Mouse (Mus musculus): ENCODE results near the gene Gm20532. TPM values are rescaled to one million over a fixed set of nuclear protein-coding genes. Genes with fewer than 3 reads are reported as not detected.

Gm20532 gene
- polyA plus RNA-seq (2012; rRNA removed) = not detected in 2 replicates

- peak; percentile 79 for DNase-seq (ENCODE audit: low read depth)
These were observed at the start of gene Gm20532 for GRCm38 (mm10) chr2:26586294-26587043. Gm20532 (plus strand) TSS chr2:26586639.

GRCm38 (mm10) chr2:26539516-26539915 lies 46.9 kb upstream of the Gm20532 start:
- DNase-seq (ENCODE audit: low read depth) = no peak
- TF ChIP-seq POLR2A (IDR thresholded peaks at IDR 0.05; ENCODE audit: borderline replicate concordance, extremely low read depth, insufficient read depth, insufficient read length, poor library complexity, severe bottlenecking) (no peak), CTCF (IDR thresholded peaks at IDR 0.05; ENCODE audit: borderline replicate concordance, extremely low read depth, insufficient read depth, insufficient read length) (no peak)

More at GRCm38 (mm10) chr2:26586294-26587043, at the start of gene Gm20532:
- no peak for TF ChIP-seq POLR2A (IDR thresholded peaks at IDR 0.05; ENCODE audit: borderline replicate concordance, extremely low read depth, insufficient read depth, insufficient read length, poor library complexity, severe bottlenecking)
- TF ChIP-seq CTCF (IDR thresholded peaks at IDR 0.05; ENCODE audit: borderline replicate concordance, extremely low read depth, insufficient read depth, insufficient read length) = peak; percentile 83

GRCm38 (mm10) chr2:26540721-26541120 lies 45.7 kb upstream of the Gm20532 start:
- DNase-seq (ENCODE audit: low read depth) = peak; percentile 52
- no peak for TF ChIP-seq POLR2A (IDR thresholded peaks at IDR 0.05; ENCODE audit: borderline replicate concordance, extremely low read depth, insufficient read depth, insufficient read length, poor library complexity, severe bottlenecking)
- no peak for TF ChIP-seq CTCF (IDR thresholded peaks at IDR 0.05; ENCODE audit: borderline replicate concordance, extremely low read depth, insufficient read depth, insufficient read length)

- DNase-seq (ENCODE audit: low read depth) = peak; percentile 62
- TF ChIP-seq CTCF (IDR thresholded peaks at IDR 0.05; ENCODE audit: borderline replicate concordance, extremely low read depth, insufficient read depth, insufficient read length) (no peak), POLR2A (IDR thresholded peaks at IDR 0.05; ENCODE audit: borderline replicate concordance, extremely low read depth, insufficient read depth, insufficient read length, poor library complexity, severe bottlenecking) (no peak)
These were observed 45.1 kb upstream of the Gm20532 start for GRCm38 (mm10) chr2:26541258-26541910.

- no peak for DNase-seq (ENCODE audit: low read depth)
- TF ChIP-seq CTCF (IDR thresholded peaks at IDR 0.05; ENCODE audit: borderline replicate concordance, extremely low read depth, insufficient read depth, insufficient read length) = no peak
- TF ChIP-seq POLR2A (IDR thresholded peaks at IDR 0.05; ENCODE audit: borderline replicate concordance, extremely low read depth, insufficient read depth, insufficient read length, poor library complexity, severe bottlenecking) = no peak
These were observed 43.3 kb upstream of the Gm20532 start for GRCm38 (mm10) chr2:26543155-26543554.

- TF ChIP-seq POLR2A (IDR thresholded peaks at IDR 0.05; ENCODE audit: borderline replicate concordance, extremely low read depth, insufficient read depth, insufficient read length, poor library complexity, severe bottlenecking) (no peak), CTCF (IDR thresholded peaks at IDR 0.05; ENCODE audit: borderline replicate concordance, extremely low read depth, insufficient read depth, insufficient read length) (no peak)
- DNase-seq (ENCODE audit: low read depth) = no peak
These were observed 42.7 kb upstream of the Gm20532 start for GRCm38 (mm10) chr2:26543768-26544167.

- no peak for TF ChIP-seq POLR2A (IDR thresholded peaks at IDR 0.05; ENCODE audit: borderline replicate concordance, extremely low read depth, insufficient read depth, insufficient read length, poor library complexity, severe bottlenecking)
- TF ChIP-seq CTCF (IDR thresholded peaks at IDR 0.05; ENCODE audit: borderline replicate concordance, extremely low read depth, insufficient read depth, insufficient read length) = no peak
- DNase-seq (ENCODE audit: low read depth) = no peak
These were observed 42.2 kb upstream of the Gm20532 start for GRCm38 (mm10) chr2:26544265-26544664.

GRCm38 (mm10) chr2:26547481-26547880 lies 39.0 kb upstream of the Gm20532 start:
- DNase-seq (ENCODE audit: low read depth) = peak; percentile 50
- TF ChIP-seq POLR2A (IDR thresholded peaks at IDR 0.05; ENCODE audit: borderline replicate concordance, extremely low read depth, insufficient read depth, insufficient read length, poor library complexity, severe bottlenecking) (no peak), CTCF (IDR thresholded peaks at IDR 0.05; ENCODE audit: borderline replicate concordance, extremely low read depth, insufficient read depth, insufficient read length) (peak; percentile 19; the same call in 1 of the 2 replicates)

- TF ChIP-seq CTCF (IDR thresholded peaks at IDR 0.05; ENCODE audit: borderline replicate concordance, extremely low read depth, insufficient read depth, insufficient read length) = no peak
- TF ChIP-seq POLR2A (IDR thresholded peaks at IDR 0.05; ENCODE audit: borderline replicate concordance, extremely low read depth, insufficient read depth, insufficient read length, poor library complexity, severe bottlenecking) = no peak
- DNase-seq (ENCODE audit: low read depth) = no peak
These were observed 36.6 kb upstream of the Gm20532 start for GRCm38 (mm10) chr2:26549801-26550200.

GRCm38 (mm10) chr2:26550205-26550604 lies 36.2 kb upstream of the Gm20532 start:
- TF ChIP-seq POLR2A (IDR thresholded peaks at IDR 0.05; ENCODE audit: borderline replicate concordance, extremely low read depth, insufficient read depth, insufficient read length, poor library complexity, severe bottlenecking) (no peak), CTCF (IDR thresholded peaks at IDR 0.05; ENCODE audit: borderline replicate concordance, extremely low read depth, insufficient read depth, insufficient read length) (no peak)
- peak; percentile 45 for DNase-seq (ENCODE audit: low read depth)

GRCm38 (mm10) chr2:26550777-26551176 lies 35.7 kb upstream of the Gm20532 start:
- TF ChIP-seq CTCF (IDR thresholded peaks at IDR 0.05; ENCODE audit: borderline replicate concordance, extremely low read depth, insufficient read depth, insufficient read length) (no peak), POLR2A (IDR thresholded peaks at IDR 0.05; ENCODE audit: borderline replicate concordance, extremely low read depth, insufficient read depth, insufficient read length, poor library complexity, severe bottlenecking) (no peak)
- no peak for DNase-seq (ENCODE audit: low read depth)

Measured in brain, embryonic 14.5 days (tissue).